Mouse (Mus musculus): ENCODE measurements around the gene Wee2. TPM values are rescaled to one million over a fixed set of nuclear protein-coding genes. Genes with fewer than 3 reads are reported as not detected.

The Wee2 gene
- polyA plus RNA-seq, 1 experiment from 2014 or later: 0.19 TPM

DNA sequence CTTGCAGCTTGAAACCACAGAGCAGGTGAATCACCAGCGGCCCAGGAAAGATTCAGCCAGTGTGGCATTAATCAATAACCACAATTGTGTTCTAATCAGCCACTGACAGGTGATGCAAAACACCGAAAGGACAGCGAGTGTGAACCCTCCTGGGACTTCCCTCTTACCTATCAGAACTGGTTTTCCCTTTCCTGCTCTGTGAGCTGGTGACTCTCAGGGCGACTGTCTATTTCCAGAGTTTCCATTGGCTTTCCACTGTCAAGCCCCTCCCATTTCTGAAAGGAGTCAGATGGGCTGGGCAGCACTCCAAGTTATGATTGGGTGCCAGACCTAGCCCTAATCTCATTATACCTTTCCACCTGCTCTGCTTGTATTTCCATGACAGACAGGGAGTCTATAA lies 7.5 kb upstream of the Wee2 start:
- 57% methylated on average over 4 of the region's 4 CpGs for WGBS
- H3K36me3 ChIP-seq (ENCODE audit: control insufficient read depth, insufficient read depth, low read length): no peaks in the 10 kb centered on the region
- H3K27ac ChIP-seq (ENCODE audit: low read depth, low read length): no peak overlapping the region
- H3K4me2 ChIP-seq (replicated peaks; ENCODE audit: low read depth, low read length): no peak overlapping the region
- H3K4me3 ChIP-seq (ENCODE audit: low read depth, low read length): no peak overlapping the region
- no peaks in the 10 kb centered on the region for H3K27me3 ChIP-seq (ENCODE audit: control insufficient read depth, insufficient read depth, low read length)
- DNase-seq (ENCODE audit: low spot score) (no peak), ATAC-seq (ENCODE audit: low FRiP score) (no peak)
- no peaks in the 10 kb centered on the region for H3K9me3 ChIP-seq (ENCODE audit: control insufficient read depth, low read length)
- no peak overlapping the region for H3K9ac ChIP-seq (ENCODE audit: low read depth, low read length)
- peaks cover 4% of the 10 kb centered on the region; the same call in 1 of the 2 replicates for H3K4me1 ChIP-seq (replicated peaks; ENCODE audit: control insufficient read depth, insufficient read depth, low read length)

DNA sequence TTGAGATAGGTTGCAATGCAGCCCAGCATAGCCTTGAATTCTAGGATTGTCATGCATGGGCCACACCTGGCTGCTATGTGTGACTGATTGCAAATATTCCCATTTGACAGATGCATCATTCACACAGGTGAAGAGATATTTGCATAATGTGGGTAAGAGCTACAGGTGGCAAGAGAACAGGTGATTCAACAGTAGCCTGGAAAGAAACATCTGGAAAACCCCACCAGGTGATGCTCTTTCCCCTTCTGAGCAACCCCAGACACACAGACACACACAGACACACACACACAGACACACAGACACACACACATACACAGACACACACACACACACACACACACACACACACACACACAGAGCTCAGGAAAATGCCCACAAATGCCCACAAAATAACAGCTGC lies 7.1 kb upstream of the Wee2 start:
- Histone ChIP-seq H3K9ac (ENCODE audit: low read depth, low read length) (no peak overlapping the region), H3K27me3 (ENCODE audit: control insufficient read depth, insufficient read depth, low read length) (no peaks in the 10 kb centered on the region), H3K4me2 (replicated peaks; ENCODE audit: low read depth, low read length) (no peak overlapping the region), H3K9me3 (ENCODE audit: control insufficient read depth, low read length) (no peaks in the 10 kb centered on the region), H3K36me3 (ENCODE audit: control insufficient read depth, insufficient read depth, low read length) (no peaks in the 10 kb centered on the region), H3K4me3 (ENCODE audit: low read depth, low read length) (no peak overlapping the region), H3K27ac (ENCODE audit: low read depth, low read length) (no peak overlapping the region), H3K4me1 (replicated peaks; ENCODE audit: control insufficient read depth, insufficient read depth, low read length) (peaks cover 4% of the 10 kb centered on the region; the same call in 1 of the 2 replicates)
- DNase-seq (ENCODE audit: low spot score) (no peak), ATAC-seq (ENCODE audit: low FRiP score) (no peak)

DNA sequence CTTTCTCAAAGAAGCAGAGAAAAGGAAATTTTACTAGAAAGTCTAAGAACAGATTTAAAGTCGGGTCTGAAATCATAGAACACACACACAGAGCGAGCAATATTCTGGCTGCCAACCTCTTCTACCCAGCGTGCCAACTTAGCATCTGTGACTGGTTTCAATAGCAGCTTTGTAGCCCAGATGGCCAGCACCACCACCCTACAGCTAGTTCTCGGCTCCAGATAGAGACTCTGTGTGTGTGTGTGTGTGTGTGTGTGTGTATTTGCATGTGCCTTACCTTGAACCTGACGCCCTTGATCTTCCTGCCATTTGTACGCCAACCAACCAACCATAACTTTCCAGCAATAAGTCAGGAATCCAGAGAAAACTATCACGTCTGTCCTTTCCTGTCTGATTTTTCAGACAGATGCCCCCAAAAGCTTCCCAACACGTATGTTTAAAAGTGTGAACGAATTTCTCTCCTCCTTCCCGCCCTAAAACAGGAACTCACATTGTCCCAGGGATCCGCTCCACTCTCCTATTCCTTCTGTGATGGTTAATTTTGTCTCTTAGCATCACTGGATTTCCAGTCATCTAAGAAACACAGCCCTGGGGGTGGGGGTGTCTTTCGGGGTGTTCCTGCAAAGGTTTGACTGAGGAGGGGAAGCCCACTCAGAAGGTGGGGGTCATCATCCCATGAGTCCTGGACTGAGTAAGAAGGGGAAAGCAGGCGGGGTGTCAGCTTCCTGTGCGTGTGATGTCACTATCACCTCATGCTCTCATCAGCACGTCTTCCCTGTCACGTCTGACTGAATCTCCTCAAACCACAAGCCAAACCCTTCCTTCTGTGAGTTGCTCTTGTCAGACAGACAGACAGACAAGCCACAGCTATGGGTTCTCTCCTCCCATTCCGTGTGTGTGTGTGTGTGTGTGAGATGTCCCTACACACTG lies 6.3 kb upstream of the Wee2 start:
- H3K36me3 ChIP-seq (ENCODE audit: control insufficient read depth, insufficient read depth, low read length): no peaks in the 10 kb centered on the region
- no peak overlapping the region for H3K27ac ChIP-seq (ENCODE audit: low read depth, low read length)
- H3K27me3 ChIP-seq (ENCODE audit: control insufficient read depth, insufficient read depth, low read length): 0 out of 2 replicates have a peak, but pooled peaks cover 3% of the 10 kb centered on the region
- ATAC-seq (ENCODE audit: low FRiP score) (no peak), DNase-seq (ENCODE audit: low spot score) (no peak)
- H3K9ac ChIP-seq (ENCODE audit: low read depth, low read length): no peak overlapping the region
- peaks cover 4% of the 10 kb centered on the region; the same call in 1 of the 2 replicates for H3K4me1 ChIP-seq (replicated peaks; ENCODE audit: control insufficient read depth, insufficient read depth, low read length)
- H3K4me2 ChIP-seq (replicated peaks; ENCODE audit: low read depth, low read length): no peak overlapping the region
- no peaks in the 10 kb centered on the region for H3K9me3 ChIP-seq (ENCODE audit: control insufficient read depth, low read length)
- 88% methylated on average over 17 of the region's 17 CpGs for WGBS
- H3K4me3 ChIP-seq (ENCODE audit: low read depth, low read length): no peak overlapping the region

DNA sequence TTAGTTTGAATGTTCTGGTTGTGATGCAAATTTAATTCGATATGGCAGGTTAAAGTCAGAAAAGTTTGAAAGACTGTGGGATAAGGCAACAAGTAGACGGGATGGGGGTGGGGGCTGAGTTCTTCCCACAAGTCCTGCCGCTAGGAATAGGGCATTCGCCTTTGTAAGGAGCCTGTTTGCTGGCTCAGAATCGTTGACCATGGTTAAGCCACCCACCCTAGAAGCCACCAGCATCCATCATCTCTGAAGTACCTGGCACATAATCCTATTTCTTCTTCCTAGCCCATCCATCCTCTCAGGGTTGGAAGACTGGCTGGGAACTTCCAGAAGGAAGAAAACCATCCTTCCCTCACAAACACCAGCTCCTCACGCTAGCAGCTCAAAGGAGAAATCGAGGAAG lies 4.2 kb upstream of the Wee2 start:
- Histone ChIP-seq H3K4me1 (replicated peaks; ENCODE audit: control insufficient read depth, insufficient read depth, low read length) (peaks cover 4% of the 10 kb centered on the region; the same call in 1 of the 2 replicates), H3K4me2 (replicated peaks; ENCODE audit: low read depth, low read length) (peak overlapping the region; percentile 76), H3K9ac (ENCODE audit: low read depth, low read length) (peak overlapping the region; percentile 70), H3K27ac (ENCODE audit: low read depth, low read length) (no peak overlapping the region), H3K4me3 (ENCODE audit: low read depth, low read length) (peak overlapping the region; percentile 62), H3K27me3 (ENCODE audit: control insufficient read depth, insufficient read depth, low read length) (0 out of 2 replicates have a peak, but pooled peaks cover 6% of the 10 kb centered on the region), H3K9me3 (ENCODE audit: control insufficient read depth, low read length) (no peaks in the 10 kb centered on the region), H3K36me3 (ENCODE audit: control insufficient read depth, insufficient read depth, low read length) (no peaks in the 10 kb centered on the region)
- ATAC-seq (ENCODE audit: low FRiP score) (no peak), DNase-seq (ENCODE audit: low spot score) (no peak)
- 10% methylated on average over 7 of the region's 7 CpGs for WGBS

DNA sequence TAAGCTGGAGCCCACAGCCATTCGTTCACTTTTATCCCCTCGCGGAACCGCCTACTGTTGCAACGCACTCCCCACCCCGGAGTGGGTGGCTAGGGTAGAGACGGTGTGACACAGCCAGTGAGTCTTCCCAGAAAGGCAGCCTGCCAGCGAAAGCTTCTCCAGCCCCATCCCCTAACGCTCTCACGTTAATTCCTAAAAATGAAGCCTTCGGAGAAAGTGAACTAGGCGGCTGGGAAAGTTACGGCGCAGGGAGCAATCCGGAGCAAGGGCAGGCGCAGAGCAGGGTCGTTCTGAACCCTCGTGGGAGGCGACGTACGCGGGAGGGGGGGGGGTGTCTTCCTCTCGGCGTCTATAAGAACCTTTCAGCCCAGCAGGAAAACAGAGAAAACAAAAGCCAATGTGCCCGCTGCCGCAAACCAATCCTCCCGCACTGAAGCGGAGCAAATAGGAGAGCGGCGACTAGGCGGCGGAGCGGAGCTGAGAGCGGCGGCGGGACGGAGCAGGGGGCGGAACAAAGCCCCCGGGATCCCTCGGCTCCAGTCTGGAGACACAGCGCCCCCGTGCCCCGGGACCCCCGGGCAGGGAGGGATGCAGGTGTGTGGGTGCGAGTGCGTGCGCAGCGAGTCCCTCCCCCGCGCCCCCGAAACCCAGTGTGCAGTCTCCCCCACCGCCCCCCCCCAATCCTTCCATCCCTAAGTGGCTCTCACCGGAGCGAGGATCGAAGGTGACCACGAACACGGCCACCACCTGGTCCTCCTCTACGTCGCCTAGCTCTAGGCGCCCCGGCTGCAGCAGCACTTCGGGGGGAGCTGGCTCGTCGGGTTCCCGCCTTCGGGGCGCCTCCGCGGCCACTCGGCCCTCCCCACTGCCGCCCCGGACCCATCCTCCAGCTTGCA lies 3.5 kb upstream of the Wee2 start:
- peak; percentile 74 for DNase-seq (ENCODE audit: low spot score)
- Histone ChIP-seq H3K27me3 (ENCODE audit: control insufficient read depth, insufficient read depth, low read length) (0 out of 2 replicates have a peak, but pooled peaks cover 6% of the 10 kb centered on the region), H3K4me1 (replicated peaks; ENCODE audit: control insufficient read depth, insufficient read depth, low read length) (peaks cover 4% of the 10 kb centered on the region; the same call in 1 of the 2 replicates), H3K27ac (ENCODE audit: low read depth, low read length) (peak overlapping the region; percentile 49), H3K4me3 (ENCODE audit: low read depth, low read length) (peak overlapping the region; percentile 62), H3K9ac (ENCODE audit: low read depth, low read length) (peak overlapping the region; percentile 70), H3K36me3 (ENCODE audit: control insufficient read depth, insufficient read depth, low read length) (no peaks in the 10 kb centered on the region), H3K4me2 (replicated peaks; ENCODE audit: low read depth, low read length) (peak overlapping the region; percentile 76), H3K9me3 (ENCODE audit: control insufficient read depth, low read length) (no peaks in the 10 kb centered on the region)
- WGBS: under 1% methylated on average over 69 of the region's 72 CpGs
- peak; percentile 87 for ATAC-seq (ENCODE audit: low FRiP score)

DNA sequence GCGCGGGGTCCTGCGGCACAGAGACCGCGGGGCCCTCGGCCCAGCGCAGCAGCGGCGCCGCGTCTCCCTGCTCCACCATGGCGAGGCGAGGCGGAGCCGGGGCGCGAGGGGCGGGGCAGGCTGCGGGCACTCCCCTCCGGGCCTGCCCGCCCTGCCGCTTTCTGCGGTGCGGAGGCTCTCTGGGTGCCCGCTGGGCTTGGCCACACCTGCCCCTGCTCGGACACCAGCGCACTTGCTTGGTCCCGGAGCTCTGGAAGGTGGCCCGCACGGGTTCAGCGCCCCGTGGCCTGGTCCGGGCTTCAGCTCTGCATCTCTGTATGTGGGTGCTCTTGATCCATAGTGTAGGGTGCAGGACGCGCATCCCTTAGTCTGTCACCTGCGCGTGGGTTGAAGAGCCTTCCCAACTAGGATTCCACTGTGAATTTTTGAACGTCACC lies 2.8 kb upstream of the Wee2 start, which contains the start of gene E330009J07Rik:
Gene E330009J07Rik (minus strand): TSS at position 89 of the 437 bp plus-strand sequence.
- ATAC-seq (ENCODE audit: low FRiP score) (peak; percentile 95), DNase-seq (ENCODE audit: low spot score) (peak; percentile 85)
- peak within 1 kb of the TSS; percentile 76 for H3K4me2 ChIP-seq (replicated peaks; ENCODE audit: low read depth, low read length)
- peaks cover 4% of the 10 kb centered on the region; the same call in 1 of the 2 replicates for H3K4me1 ChIP-seq (replicated peaks; ENCODE audit: control insufficient read depth, insufficient read depth, low read length)
- H3K27me3 ChIP-seq (ENCODE audit: control insufficient read depth, insufficient read depth, low read length): 0 out of 2 replicates have a peak, but pooled peaks cover 6% of the 10 kb centered on the region
- peak within 1 kb of the TSS; percentile 62 for H3K4me3 ChIP-seq (ENCODE audit: low read depth, low read length)
- H3K9ac ChIP-seq (ENCODE audit: low read depth, low read length): peak within 1 kb of the TSS; percentile 70
- H3K9me3 ChIP-seq (ENCODE audit: control insufficient read depth, low read length): no peaks in the 10 kb centered on the region
- WGBS: 1% methylated on average over 37 of the region's 38 CpGs
- H3K27ac ChIP-seq (ENCODE audit: low read depth, low read length): peak within 1 kb of the TSS; percentile 49
- H3K36me3 ChIP-seq (ENCODE audit: control insufficient read depth, insufficient read depth, low read length): no peaks in the 10 kb centered on the region

DNA sequence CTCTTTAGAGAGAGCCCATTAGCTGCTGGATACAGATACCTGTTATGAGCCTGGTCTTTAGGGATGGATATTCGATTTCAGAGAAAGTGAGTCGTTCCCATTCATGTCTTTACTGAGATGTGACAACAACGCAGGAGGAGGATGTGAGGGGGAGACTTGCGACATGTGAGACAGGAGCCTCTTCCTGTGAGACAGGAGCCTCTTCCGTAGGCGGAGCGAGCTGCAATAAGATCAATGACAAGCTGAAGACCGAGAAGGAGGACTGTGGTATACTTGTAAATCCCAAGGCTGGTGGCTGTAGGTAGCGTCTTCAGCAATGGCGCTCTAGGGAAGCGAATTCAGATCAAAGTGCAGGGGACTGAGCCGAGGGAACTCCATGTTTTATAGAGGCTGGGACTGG lies 843 bp downstream of the Wee2 start:
- Histone ChIP-seq H3K9ac (ENCODE audit: low read depth, low read length) (no peak overlapping the region), H3K36me3 (ENCODE audit: control insufficient read depth, insufficient read depth, low read length) (no peaks in the 10 kb centered on the region), H3K9me3 (ENCODE audit: control insufficient read depth, low read length) (no peaks in the 10 kb centered on the region), H3K4me2 (replicated peaks; ENCODE audit: low read depth, low read length) (no peak overlapping the region), H3K4me1 (replicated peaks; ENCODE audit: control insufficient read depth, insufficient read depth, low read length) (peaks cover 2% of the 10 kb centered on the region; the same call in 1 of the 2 replicates), H3K27me3 (ENCODE audit: control insufficient read depth, insufficient read depth, low read length) (0 out of 2 replicates have a peak, but pooled peaks cover 6% of the 10 kb centered on the region), H3K4me3 (ENCODE audit: low read depth, low read length) (no peak overlapping the region), H3K27ac (ENCODE audit: low read depth, low read length) (no peak overlapping the region)
- ATAC-seq (ENCODE audit: low FRiP score): no peak
- DNase-seq (ENCODE audit: low spot score): no peak
- WGBS: 54% methylated on average over 12 of the region's 12 CpGs

DNA sequence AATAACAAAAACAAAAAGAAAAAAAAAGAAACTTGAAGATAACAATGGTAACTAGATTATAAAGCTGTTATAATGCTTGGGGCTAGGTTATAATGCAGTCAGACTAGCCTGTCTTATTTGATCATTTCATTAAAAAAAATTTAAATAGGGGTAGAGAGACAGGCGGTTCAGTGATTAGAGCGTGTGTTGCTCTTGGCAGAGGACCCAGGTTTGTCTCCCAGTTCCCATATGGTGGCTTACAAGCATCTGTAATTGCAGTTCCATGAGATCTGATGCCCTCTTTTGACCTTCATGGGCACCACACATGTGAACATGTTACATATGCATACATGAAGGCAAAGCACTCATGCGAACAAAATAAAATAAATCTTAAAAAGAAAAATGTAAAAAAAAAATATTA lies 2.4 kb downstream of the Wee2 start:
- DNase-seq (ENCODE audit: low spot score): no peak
- Histone ChIP-seq H3K4me1 (replicated peaks; ENCODE audit: control insufficient read depth, insufficient read depth, low read length) (no peaks in the 10 kb centered on the region), H3K36me3 (ENCODE audit: control insufficient read depth, insufficient read depth, low read length) (no peaks in the 10 kb centered on the region), H3K4me3 (ENCODE audit: low read depth, low read length) (no peak overlapping the region), H3K9ac (ENCODE audit: low read depth, low read length) (no peak overlapping the region), H3K27ac (ENCODE audit: low read depth, low read length) (no peak overlapping the region), H3K4me2 (replicated peaks; ENCODE audit: low read depth, low read length) (no peak overlapping the region), H3K27me3 (ENCODE audit: control insufficient read depth, insufficient read depth, low read length) (0 out of 2 replicates have a peak, but pooled peaks cover 6% of the 10 kb centered on the region), H3K9me3 (ENCODE audit: control insufficient read depth, low read length) (no peaks in the 10 kb centered on the region)
- ATAC-seq (ENCODE audit: low FRiP score): no peak
- 78% methylated on average over 3 of the region's 3 CpGs for WGBS
